Mouse (Mus musculus): ENCODE results near the gene Dyrk4. TPM values are rescaled to one million over a fixed set of nuclear protein-coding genes. Genes with fewer than 3 reads are reported as not detected.

Gene Dyrk4
- total RNA-seq, 2 experiments from 2014 or later, result 0.30 to 0.50 TPM

- DNase-seq (ENCODE audit: low spot score in 2 of 2), result no peak
Measured at GRCm38 (mm10) chr6:126836628-126837027, 85.0 kb downstream of the Dyrk4 start.

Other genes with a start within 250 kb of the Dyrk4 start
- gene Kcna6, start 181.2 kb downstream of the Dyrk4 start, total RNA-seq (2021), result 10 to 100 TPM; 47.9 to 48.4 TPM
- gene Ndufa9, start 72.7 kb downstream of the Dyrk4 start, total RNA-seq (2021), result 100 to 1,000 TPM; 162 to 163 TPM
- under 1 TPM; 0.12 to 0.21 TPM for gene Akap3, start 68.7 kb downstream of the Dyrk4 start, total RNA-seq (2021)
- gene Rad51ap1, start 17.7 kb upstream of the Dyrk4 start, total RNA-seq (2021), result 1 to 10 TPM; 3.0 to 3.5 TPM
- gene D6Wsu163e, start 18.1 kb upstream of the Dyrk4 start, total RNA-seq (2021), result 10 to 100 TPM; 38.3 to 42.9 TPM
- gene Fgf6, start 93.7 kb upstream of the Dyrk4 start, total RNA-seq (2021), result not detected
- under 1 TPM in 1 of 2 experiments, not detected in 1; 0.69 TPM for gene Fgf23, start 151.1 kb upstream of the Dyrk4 start, total RNA-seq (2021)
- gene Tigar, start 187.7 kb upstream of the Dyrk4 start, total RNA-seq (2021), result 10 to 100 TPM; 30.6 to 36.6 TPM
- 100 to 1,000 TPM; 174 to 210 TPM for gene Ccnd2, start 230.4 kb upstream of the Dyrk4 start, total RNA-seq (2021)

All from layer of hippocampus, postnatal 14 days (tissue).